Mouse (Mus musculus) layer of hippocampus, postnatal 25 days (tissue): ENCODE data around the gene Evx2. TPM values are rescaled to one million over a fixed set of nuclear protein-coding genes. Genes with fewer than 3 reads are reported as not detected.

Source experiments
- DNase-seq, 2 experiments: peaks; one replicate each; pipeline ENCODE4 v3.0.0; 2022; ENCODE audit warnings: mixed read lengths in 2 of 2, low spot score in 1 of 2; ENCODE audit errors: extremely low spot score in 1 of 2
- microRNA-seq, 2 experiments: library from miRNA; unstranded; fragments of <30 nt; microRNA quantifications; one replicate each; pipeline ENCODE4 v1.2.0; 2021
- total RNA-seq, 2 experiments: library from RNA; stranded (reverse); gene quantifications; 2 replicates each; pipeline ENCODE4 v1.2.3; 2021

The Evx2 gene
- total RNA-seq, 2 experiments from 2014 or later: not detected

DNA sequence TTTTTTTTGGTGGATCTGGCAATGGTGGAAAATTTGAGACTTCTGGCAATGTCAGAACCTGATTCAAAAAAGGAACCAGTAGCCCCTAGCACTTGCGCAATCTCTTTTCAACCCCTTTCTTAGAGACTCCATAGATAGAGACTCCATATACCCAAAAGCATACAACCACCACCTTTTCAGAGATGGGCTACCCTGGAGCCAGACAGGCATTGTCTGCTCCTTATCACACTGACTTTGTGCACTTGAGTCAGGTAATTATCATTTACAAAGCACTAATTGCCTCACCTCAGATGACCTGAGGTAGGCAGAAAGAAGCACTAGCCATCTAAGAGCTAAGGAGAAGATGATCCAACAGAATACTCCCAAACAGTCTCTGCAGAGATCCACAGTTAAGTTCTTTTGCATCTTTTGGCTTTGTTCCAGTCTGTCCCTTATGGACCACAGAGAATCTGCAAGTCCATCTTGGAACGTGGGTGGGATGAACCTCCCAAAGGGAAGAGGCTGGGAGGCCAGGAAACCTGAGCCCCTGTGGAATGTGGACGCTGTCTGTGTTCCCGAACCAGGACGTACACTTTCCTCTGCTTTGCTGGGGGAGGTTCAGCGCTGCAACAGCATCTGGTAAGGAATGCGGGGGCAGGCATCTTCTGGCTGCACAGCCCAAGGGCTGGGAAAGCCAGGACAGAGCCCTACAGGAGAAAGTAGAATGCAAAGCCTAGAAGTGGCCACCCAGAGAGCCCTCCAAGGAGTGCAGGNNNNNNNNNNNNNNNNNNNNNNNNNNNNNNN lies 12.1 kb downstream of the Evx2 start:
- DNase-seq: no peak

DNA sequence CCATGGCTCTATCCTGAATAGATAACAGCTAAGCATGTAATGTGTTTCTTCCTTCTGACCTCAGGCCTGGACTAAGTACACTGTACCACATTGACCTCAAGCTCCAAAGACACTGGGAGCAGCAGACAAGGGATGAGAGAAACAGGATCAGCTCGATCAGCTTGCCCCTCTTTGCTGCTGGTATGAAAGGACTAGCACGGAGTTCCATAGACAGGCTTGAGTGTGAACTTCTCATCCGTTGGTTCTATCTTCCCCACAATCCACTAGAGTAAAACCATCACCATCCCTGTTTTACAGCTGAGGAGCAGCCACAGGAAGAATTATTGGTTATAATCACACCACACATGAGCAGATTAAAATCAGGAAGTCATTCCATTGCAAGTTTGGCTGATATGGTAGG lies 13.7 kb downstream of the Evx2 start:
- DNase-seq: no peak

DNA sequence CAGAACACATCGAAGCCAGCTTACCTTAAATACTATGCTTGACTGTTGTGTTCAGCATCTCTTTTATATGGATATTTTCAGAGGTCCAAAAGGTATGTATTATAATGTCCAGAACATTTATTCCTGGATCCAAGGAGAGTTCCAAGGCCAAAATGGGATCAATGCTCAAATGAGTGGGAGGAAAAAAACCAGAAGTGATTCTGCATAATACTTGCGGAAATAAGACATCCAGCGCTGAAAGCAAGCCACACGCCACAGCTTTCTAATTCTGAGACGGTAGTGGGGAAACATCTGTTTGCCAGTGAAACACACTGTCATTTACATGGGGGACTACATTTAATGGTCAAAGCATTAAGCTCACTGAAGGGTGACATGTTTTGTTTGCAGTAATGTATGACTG lies 16.9 kb downstream of the Evx2 start:
- DNase-seq: no peak

DNA sequence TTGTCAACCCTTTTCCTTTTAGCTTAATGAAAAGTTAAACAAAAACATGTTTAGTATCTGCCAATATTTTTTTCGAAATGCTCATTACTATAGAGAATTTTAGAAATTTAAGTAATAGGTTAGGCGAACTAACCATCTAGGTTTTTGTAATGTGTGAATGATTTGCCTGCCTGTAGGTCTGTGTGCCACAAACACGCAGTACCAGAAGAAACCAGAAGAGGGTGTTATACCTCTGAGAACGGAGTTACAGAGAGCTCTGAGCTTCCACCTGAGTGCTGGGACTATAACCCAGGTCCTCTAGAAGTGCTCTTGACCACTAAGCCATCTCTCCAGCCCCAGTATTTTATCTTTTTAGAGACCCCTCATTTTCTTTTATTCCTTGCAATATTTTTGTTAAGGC lies 23.9 kb downstream of the Evx2 start:
- DNase-seq: no peak

DNA sequence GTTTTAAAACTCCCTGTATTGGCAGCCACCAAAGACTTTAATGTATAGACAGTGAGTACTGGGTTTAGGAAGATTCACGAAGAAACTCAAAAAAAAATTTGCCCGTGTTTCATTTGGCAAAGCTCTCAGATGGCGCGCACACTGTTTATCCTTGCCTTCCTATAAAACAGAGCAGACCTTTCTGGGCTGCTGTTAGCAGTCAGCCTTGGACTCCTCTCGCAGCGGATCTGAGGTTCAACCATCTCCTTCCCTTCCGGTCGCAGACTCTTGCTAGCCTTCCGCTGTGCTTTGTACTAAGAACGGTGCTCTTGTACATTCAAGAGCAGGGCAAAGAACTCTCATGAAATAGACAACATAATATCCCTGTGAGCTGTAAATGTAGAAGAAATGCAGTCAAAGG lies 39.0 kb downstream of the Evx2 start:
- no peak for DNase-seq

DNA sequence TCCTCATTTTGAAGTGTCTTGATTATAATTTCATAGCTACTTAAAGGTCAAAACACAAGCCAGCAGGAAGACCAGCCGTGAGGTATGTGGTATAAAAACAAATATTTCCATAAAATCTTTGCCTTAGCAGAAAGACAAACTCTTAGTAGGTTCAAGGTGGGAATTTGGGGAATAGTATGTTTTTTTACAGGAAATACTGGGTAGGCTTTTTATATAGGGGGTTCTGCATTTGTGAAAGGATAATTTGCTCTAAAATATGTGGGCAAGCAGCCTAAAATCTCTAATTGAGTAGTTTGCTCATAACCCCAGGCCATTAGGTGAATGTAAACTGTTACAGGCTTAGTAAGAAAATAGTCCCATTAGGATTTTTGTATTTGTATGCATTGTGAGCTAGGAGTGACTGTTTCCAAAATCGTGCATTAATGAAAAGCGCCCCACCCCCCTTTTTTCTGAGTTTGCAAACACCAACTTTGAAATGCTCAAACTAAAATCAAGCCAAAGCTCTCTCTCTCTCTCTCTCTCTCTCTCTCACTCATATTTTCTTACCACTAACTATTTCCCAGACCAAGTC lies 39.6 kb downstream of the Evx2 start:
- no peak for DNase-seq

DNA sequence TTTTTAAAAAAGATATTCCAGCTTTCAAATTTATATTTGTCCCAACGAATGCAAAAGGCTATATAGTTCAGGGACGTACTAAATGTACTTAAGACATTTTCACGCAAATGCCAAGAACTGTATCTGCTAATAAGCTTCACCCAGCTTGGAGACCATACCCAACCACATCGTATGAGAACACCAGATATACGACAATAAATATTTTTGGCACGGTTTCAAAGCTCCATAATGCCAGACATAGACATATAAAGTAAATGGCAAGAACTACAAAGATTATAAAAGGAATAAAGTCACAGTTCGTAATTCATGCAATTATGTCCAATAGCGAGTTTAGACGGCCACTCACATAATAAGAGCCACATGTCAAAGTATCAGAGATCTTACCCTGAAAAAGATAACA lies 41.7 kb downstream of the Evx2 start:
- DNase-seq: no peak

DNA sequence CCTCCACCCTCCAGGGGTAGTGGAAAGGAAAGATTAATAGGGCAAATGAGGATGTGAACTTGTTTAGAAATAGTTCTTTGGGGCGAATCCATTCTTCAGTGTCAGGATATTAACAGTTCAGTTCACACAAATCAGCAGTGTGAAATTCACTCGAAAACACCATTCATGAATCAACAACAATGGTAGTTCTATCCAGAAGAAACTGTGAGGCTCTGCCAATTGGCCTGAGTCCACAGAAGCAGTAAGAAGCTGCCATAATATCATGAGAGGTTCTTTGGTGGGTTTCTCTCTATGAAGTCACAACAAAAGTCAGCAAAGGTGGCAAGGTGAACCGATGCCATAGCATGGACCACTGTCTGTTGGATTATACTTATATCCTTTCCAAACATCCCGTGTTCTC lies 48.0 kb downstream of the Evx2 start:
- no peak for DNase-seq

DNA sequence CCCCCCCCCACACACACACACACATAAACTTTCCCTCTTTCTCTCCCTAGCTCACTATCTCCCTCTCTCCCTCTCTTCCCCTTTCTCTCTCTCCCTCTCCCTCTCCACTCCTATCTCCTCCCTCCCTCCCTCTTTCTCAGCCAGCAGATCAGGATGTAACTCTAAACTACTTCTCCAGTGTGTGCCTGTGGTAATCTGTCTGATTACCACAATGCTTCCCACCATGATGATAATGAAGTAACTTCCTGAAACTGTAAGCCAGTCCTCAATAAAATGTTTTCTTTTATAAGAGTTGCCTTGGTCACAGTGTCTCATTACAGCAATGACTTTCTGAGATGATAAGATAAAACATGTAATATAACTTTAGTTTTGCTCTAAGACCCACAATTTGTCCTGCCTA lies 50.0 kb downstream of the Evx2 start:
- no peak for DNase-seq

DNA sequence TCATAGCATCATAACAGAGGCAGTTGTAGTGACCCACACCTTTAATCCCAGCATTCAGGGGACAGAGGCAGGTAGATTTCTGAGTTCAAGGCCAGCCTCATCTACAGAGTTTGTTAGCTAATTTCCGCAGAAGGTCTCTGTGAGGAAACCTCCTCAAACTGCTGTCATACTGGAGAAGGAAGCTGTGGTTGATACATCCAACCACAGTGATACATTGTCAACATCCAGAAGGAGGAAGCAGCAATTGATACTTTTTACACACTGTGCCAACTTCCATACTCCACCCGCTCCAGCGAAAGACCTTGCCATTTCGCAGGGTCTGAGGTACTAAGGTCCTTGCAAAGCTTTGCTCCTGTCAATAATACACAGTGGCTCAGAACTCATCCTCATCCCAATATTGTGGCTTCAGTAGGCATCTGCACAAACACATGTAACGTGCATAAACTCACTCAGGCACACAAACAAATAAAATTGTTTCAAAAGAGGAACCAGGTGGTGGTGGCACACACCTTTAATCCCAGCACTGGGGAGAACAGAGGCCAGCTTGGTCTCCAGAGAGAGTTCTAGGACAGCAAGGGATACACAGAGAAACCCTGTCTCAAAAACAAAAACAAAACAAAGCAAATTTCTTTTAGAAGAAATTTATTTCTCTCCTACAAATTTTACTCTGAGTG lies 53.1 kb downstream of the Evx2 start:
- DNase-seq: no peak

DNA sequence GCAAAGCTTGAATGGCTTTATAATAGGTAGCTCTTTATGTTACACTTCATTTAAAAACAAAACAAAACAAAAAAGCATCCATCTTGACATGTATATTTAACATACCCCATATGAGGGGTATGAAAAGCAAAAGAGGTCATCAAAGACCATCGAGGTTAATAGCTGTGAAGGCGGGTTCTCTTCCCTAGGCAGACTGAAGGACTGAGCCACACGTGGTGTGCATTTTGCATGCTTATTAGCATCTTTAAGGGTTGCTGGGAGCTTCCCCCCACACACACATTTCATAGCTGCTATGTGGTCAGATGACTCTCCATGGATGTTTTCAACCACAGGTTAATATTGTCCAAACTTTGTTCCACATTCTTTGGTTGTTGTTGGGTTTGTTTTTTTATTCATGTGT lies 55.3 kb downstream of the Evx2 start:
- no peak for DNase-seq

Small RNA genes within 50 kb of the gene (microRNA-seq; reads per million reads assigned to microRNA genes)
- 0 reads per million in 2 experiments for gene Gm44463

Other genes with a start within 250 kb of the Evx2 start
- gene Lnpk, start 80.1 kb downstream of the Evx2 start, total RNA-seq: 10 to 100 TPM; 52.6 to 53.5 TPM
- not detected for gene Hoxd13, start 8.8 kb upstream of the Evx2 start, total RNA-seq
- not detected for gene Hoxd12, start 15.5 kb upstream of the Evx2 start, total RNA-seq
- gene Hoxd11, start 20.0 kb upstream of the Evx2 start, total RNA-seq: not detected
- not detected for gene Hoxd10, start 32.4 kb upstream of the Evx2 start, total RNA-seq
- not detected for gene Hoxd9, start 38.2 kb upstream of the Evx2 start, total RNA-seq
- not detected for gene Hoxd8, start 45.1 kb upstream of the Evx2 start, total RNA-seq
- gene Hoxd3, start 52.4 kb upstream of the Evx2 start, total RNA-seq: not detected
- gene Hoxd4, start 52.4 kb upstream of the Evx2 start, total RNA-seq: not detected
- not detected for gene Gm28230, start 67.2 kb upstream of the Evx2 start, total RNA-seq
- under 1 TPM; 0.20 to 0.26 TPM for gene Hoxd1, start 103.4 kb upstream of the Evx2 start, total RNA-seq
- gene Mtx2, start 166.2 kb upstream of the Evx2 start, total RNA-seq: 10 to 100 TPM; 43.7 to 46.3 TPM